Mouse (Mus musculus): ENCODE results near the gene Sgk1. TPM values are rescaled to one million over a fixed set of nuclear protein-coding genes. Genes with fewer than 3 reads are reported as not detected.

The Sgk1 gene
- 40.2 and 42.9 TPM in 2 replicates for polyA plus RNA-seq (2014; fragmentation: Nextera tagmentation; extraction: Ambion mirVana)

DNA sequence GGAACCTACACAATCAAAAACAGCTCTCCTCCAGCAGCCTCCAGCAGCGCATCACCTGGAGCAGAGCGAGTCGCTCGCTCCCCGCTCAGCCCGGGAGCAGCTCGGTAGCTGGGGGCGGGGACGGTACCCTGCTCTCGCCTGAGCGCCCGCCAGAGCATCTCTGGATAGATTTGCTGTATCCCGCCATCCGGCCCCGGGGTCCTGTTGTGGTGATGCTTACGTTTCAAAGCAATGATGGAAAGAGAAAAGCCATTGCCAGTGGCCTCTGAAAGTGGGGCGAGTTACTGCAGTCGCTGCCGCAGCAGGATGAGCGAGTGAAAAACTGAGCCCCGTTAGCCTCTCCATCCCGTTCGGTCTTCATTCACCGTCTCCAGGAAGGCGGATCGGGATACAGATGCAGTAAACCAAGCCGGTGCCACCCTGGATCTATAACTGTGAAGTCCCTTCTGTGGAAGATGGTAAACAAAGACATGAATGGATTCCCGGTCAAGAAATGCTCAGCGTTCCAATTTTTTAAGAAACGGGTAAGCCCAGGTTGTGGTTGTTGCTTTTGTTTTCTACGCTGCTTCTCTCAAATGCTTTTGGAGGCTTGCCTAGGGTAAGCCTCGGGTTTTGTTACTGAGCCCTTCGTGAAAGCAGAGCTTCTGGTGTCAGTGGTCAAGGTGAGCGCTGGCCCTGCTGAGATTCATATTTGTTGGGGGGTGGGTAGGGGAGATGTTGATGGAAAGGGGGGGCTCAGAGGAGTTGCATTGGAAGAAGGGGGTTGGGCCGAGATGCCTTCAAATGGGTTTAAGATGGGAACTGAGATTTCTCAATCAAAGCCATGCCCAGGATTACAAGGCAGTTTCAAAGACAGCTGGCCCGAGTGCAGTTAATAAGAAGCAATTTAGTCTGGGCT lies at the start of gene Sgk1:
Gene Sgk1 (plus strand): TSS at position 1 of the 898 bp plus-strand sequence.
- ATAC-seq (replicated peaks; ENCODE audit: insufficient number of reproducible peaks, low FRiP score, low TSS enrichment, low read depth): peak; percentile 77
- H3K4me2 ChIP-seq (ENCODE audit: low read depth, low read length): peak within 1 kb of the TSS; percentile 69
- H3K27ac ChIP-seq (replicated peaks; ENCODE audit: low read depth, low read length): peak within 1 kb of the TSS; percentile 42
- no peaks in the 10 kb centered on the region for H3K36me3 ChIP-seq (replicated peaks; ENCODE audit: control insufficient read depth, insufficient read depth, low read depth, low read length)
- peak within 1 kb of the TSS; percentile 39 for H3K4me3 ChIP-seq (ENCODE audit: low read depth, low read length)
- peak; percentile 50 for DNase-seq (ENCODE audit: low spot score)
- H3K27me3 ChIP-seq (ENCODE audit: control insufficient read depth, insufficient read depth, low read length): no peaks in the 10 kb centered on the region
- peak within 1 kb of the TSS; percentile 57 for H3K9ac ChIP-seq (replicated peaks; ENCODE audit: low read length)
- no peaks in the 10 kb centered on the region; the same call in 1 of the 2 replicates for H3K4me1 ChIP-seq (ENCODE audit: control insufficient read depth, insufficient read depth, low read length)
- WGBS: under 1% methylated on average over 36 of the region's 36 CpGs
- H3K9me3 ChIP-seq (replicated peaks; ENCODE audit: control insufficient read depth, low read length): no peaks in the 10 kb centered on the region

DNA sequence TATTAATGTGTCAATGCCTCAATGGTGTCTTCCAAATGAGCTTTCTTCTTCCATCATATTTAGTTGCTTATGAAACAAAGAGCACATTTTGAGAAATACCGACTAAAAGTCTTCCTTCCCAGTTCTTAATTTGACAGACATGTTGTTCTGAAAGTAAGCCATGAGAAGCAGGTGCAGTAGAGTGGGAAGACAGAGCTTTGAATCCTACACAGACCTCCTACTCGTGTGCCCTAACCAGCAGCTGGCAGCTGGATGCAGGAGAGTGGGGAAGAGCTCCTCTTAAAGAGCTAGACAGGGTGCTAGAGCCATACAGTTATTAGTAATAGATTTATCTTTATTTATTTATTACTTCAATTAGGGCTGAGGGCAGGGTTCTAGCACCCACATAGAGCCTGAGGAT lies 49.7 kb upstream of the Sgk1 start:
- no peaks in the 10 kb centered on the region; the same call in 1 of the 2 replicates for H3K4me1 ChIP-seq (ENCODE audit: control insufficient read depth, insufficient read depth, low read length)
- H3K9me3 ChIP-seq (replicated peaks; ENCODE audit: control insufficient read depth, low read length): no peaks in the 10 kb centered on the region
- no peaks in the 10 kb centered on the region for H3K36me3 ChIP-seq (replicated peaks; ENCODE audit: control insufficient read depth, insufficient read depth, low read depth, low read length)
- H3K27ac ChIP-seq (replicated peaks; ENCODE audit: low read depth, low read length): no peak overlapping the region
- no peak overlapping the region for H3K9ac ChIP-seq (replicated peaks; ENCODE audit: low read length)
- DNase-seq (ENCODE audit: low spot score) (no peak), ATAC-seq (replicated peaks; ENCODE audit: insufficient number of reproducible peaks, low FRiP score, low TSS enrichment, low read depth) (no peak)
- no peaks in the 10 kb centered on the region for H3K27me3 ChIP-seq (ENCODE audit: control insufficient read depth, insufficient read depth, low read length)
- H3K4me2 ChIP-seq (ENCODE audit: low read depth, low read length): no peak overlapping the region
- 85% methylated on average over 2 of the region's 2 CpGs for WGBS
- H3K4me3 ChIP-seq (ENCODE audit: low read depth, low read length): no peak overlapping the region

DNA sequence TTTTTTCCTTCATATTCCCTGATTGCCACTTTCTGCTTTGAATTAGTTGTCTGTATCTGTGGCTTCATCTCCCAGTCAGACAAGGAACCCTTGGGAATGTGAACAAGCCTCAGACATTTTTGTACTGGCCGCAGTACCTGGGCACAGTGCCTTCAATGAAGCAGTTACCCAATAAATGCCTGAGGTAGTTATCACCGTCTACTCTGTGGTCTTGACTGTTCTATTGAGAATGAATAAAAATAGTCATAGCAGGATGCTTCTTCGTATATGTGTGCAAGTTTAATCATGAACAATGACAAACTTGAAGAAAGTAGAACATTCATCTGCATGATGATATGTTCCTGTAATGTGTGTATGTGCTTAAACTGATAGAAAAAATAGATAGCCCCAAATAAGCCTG lies 48.2 kb upstream of the Sgk1 start:
- Histone ChIP-seq H3K27me3 (ENCODE audit: control insufficient read depth, insufficient read depth, low read length) (no peaks in the 10 kb centered on the region), H3K4me2 (ENCODE audit: low read depth, low read length) (no peak overlapping the region), H3K27ac (replicated peaks; ENCODE audit: low read depth, low read length) (no peak overlapping the region), H3K9ac (replicated peaks; ENCODE audit: low read length) (no peak overlapping the region), H3K9me3 (replicated peaks; ENCODE audit: control insufficient read depth, low read length) (no peaks in the 10 kb centered on the region), H3K4me1 (ENCODE audit: control insufficient read depth, insufficient read depth, low read length) (no peaks in the 10 kb centered on the region; the same call in 1 of the 2 replicates), H3K4me3 (ENCODE audit: low read depth, low read length) (no peak overlapping the region), H3K36me3 (replicated peaks; ENCODE audit: control insufficient read depth, insufficient read depth, low read depth, low read length) (no peaks in the 10 kb centered on the region)
- WGBS: 83% methylated on average over 3 of the region's 3 CpGs
- DNase-seq (ENCODE audit: low spot score) (no peak), ATAC-seq (replicated peaks; ENCODE audit: insufficient number of reproducible peaks, low FRiP score, low TSS enrichment, low read depth) (no peak)

DNA sequence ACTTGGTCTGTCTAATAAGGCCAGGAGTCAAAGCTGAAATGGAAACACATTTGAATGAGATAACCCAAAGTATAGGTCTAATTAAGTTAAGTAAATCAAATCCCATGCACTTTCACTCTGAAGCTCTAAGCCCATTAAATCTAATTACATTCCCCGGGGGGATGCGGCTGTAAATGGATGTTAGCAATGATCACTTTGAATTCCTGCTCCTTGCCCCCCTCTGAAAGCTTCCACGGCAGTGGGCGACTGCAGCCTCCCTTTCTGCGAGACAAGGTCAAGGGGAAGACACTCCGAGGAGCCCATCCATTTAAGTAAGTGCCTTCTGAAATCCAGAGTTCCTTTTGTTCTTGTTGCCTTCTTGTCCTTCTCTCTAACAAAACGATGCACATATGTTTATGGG lies 46.9 kb upstream of the Sgk1 start:
- Histone ChIP-seq H3K36me3 (replicated peaks; ENCODE audit: control insufficient read depth, insufficient read depth, low read depth, low read length) (no peaks in the 10 kb centered on the region), H3K4me1 (ENCODE audit: control insufficient read depth, insufficient read depth, low read length) (no peaks in the 10 kb centered on the region), H3K4me2 (ENCODE audit: low read depth, low read length) (no peak overlapping the region), H3K27me3 (ENCODE audit: control insufficient read depth, insufficient read depth, low read length) (no peaks in the 10 kb centered on the region), H3K27ac (replicated peaks; ENCODE audit: low read depth, low read length) (no peak overlapping the region), H3K9me3 (replicated peaks; ENCODE audit: control insufficient read depth, low read length) (no peaks in the 10 kb centered on the region), H3K9ac (replicated peaks; ENCODE audit: low read length) (no peak overlapping the region), H3K4me3 (ENCODE audit: low read depth, low read length) (no peak overlapping the region)
- 23% methylated on average over 7 of the region's 7 CpGs for WGBS
- DNase-seq (ENCODE audit: low spot score): peak; percentile 48
- no peak for ATAC-seq (replicated peaks; ENCODE audit: insufficient number of reproducible peaks, low FRiP score, low TSS enrichment, low read depth)

DNA sequence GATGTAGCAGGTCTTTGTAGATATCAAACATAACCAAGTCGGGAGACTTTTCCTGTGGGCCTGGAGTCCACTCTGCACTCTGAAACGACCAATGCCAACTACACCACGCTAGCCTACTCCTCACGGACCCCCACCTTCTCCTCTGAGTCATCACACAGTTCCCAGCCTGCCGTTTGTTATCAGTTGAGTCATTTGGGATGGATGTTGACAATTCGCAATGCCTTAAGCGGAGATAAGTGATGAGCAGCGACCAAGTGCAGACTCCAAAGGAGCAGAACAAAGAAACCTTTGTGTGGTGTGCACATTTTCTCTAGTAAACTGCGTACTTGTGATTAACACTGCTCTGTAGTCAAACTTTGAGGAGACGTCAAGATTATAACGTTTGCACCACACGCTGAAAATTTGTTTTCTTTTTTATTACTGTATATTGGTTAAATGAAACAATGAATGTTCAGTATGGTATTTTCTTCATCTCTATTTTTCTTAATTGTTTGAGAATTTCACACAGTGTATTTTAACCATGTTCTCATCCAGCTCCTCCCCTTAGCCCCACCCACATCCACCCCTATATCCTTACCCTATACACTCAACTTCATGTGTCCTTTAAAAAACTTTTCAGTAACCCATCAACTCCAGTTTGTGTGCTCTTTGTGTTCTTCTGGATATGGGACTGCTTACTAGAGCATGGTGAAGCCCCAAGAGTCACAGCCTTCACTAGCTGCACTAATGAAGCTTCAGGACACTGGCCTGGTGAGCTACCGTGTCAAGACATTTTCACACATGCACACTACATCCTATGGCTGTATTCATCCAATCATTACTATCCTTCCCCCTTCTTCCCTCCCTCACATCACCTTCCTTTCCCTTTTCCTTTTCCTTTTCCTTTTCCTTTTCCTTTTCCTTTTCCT lies 42.5 kb upstream of the Sgk1 start:
- H3K4me3 ChIP-seq (ENCODE audit: low read depth, low read length): no peak overlapping the region
- ATAC-seq (replicated peaks; ENCODE audit: insufficient number of reproducible peaks, low FRiP score, low TSS enrichment, low read depth) (no peak), DNase-seq (ENCODE audit: low spot score) (no peak)
- no peak overlapping the region for H3K4me2 ChIP-seq (ENCODE audit: low read depth, low read length)
- H3K9ac ChIP-seq (replicated peaks; ENCODE audit: low read length): no peak overlapping the region
- no peaks in the 10 kb centered on the region for H3K27me3 ChIP-seq (ENCODE audit: control insufficient read depth, insufficient read depth, low read length)
- no peaks in the 10 kb centered on the region for H3K9me3 ChIP-seq (replicated peaks; ENCODE audit: control insufficient read depth, low read length)
- no peaks in the 10 kb centered on the region for H3K36me3 ChIP-seq (replicated peaks; ENCODE audit: control insufficient read depth, insufficient read depth, low read depth, low read length)
- H3K27ac ChIP-seq (replicated peaks; ENCODE audit: low read depth, low read length): no peak overlapping the region
- 51% methylated on average over 13 of the region's 13 CpGs for WGBS
- H3K4me1 ChIP-seq (ENCODE audit: control insufficient read depth, insufficient read depth, low read length): no peaks in the 10 kb centered on the region

DNA sequence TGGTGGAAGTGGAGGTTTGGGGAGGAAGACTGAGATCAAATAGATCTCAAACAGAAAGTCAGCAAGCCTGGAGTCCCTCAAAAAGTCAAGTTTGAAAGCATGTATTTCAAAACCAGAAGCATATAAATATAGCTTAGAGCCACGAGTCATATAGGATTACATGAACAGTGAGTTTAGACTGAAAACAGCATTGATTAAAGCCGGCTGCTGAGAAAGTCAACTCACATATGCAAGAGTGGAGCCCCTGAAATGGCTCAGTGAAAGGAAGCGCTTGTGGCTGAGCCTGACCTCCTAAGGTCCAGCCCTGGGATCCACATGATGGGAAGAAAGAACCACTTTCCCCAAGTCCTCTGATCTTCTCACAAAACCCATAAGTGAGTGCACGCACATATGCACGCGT lies 38.7 kb upstream of the Sgk1 start:
- Histone ChIP-seq H3K27ac (replicated peaks; ENCODE audit: low read depth, low read length) (no peak overlapping the region), H3K4me3 (ENCODE audit: low read depth, low read length) (no peak overlapping the region), H3K36me3 (replicated peaks; ENCODE audit: control insufficient read depth, insufficient read depth, low read depth, low read length) (no peaks in the 10 kb centered on the region), H3K27me3 (ENCODE audit: control insufficient read depth, insufficient read depth, low read length) (no peaks in the 10 kb centered on the region), H3K9me3 (replicated peaks; ENCODE audit: control insufficient read depth, low read length) (no peaks in the 10 kb centered on the region), H3K4me1 (ENCODE audit: control insufficient read depth, insufficient read depth, low read length) (no peaks in the 10 kb centered on the region), H3K9ac (replicated peaks; ENCODE audit: low read length) (no peak overlapping the region), H3K4me2 (ENCODE audit: low read depth, low read length) (no peak overlapping the region)
- ATAC-seq (replicated peaks; ENCODE audit: insufficient number of reproducible peaks, low FRiP score, low TSS enrichment, low read depth) (no peak), DNase-seq (ENCODE audit: low spot score) (peak; percentile 71)
- 67% methylated on average over 6 of the region's 6 CpGs for WGBS

- H3K27ac ChIP-seq (replicated peaks; ENCODE audit: low read depth, low read length): no peak overlapping the region
- H3K4me2 ChIP-seq (ENCODE audit: low read depth, low read length): no peak overlapping the region
- no peak for DNase-seq (ENCODE audit: low spot score)
- no peak overlapping the region for H3K4me3 ChIP-seq (ENCODE audit: low read depth, low read length)
- no peaks in the 10 kb centered on the region for H3K9me3 ChIP-seq (replicated peaks; ENCODE audit: control insufficient read depth, low read length)
- no peaks in the 10 kb centered on the region for H3K36me3 ChIP-seq (replicated peaks; ENCODE audit: control insufficient read depth, insufficient read depth, low read depth, low read length)
- H3K27me3 ChIP-seq (ENCODE audit: control insufficient read depth, insufficient read depth, low read length): no peaks in the 10 kb centered on the region
- H3K9ac ChIP-seq (replicated peaks; ENCODE audit: low read length): no peak overlapping the region
- WGBS: 87% methylated on average over 8 of the region's 8 CpGs
- ATAC-seq (replicated peaks; ENCODE audit: insufficient number of reproducible peaks, low FRiP score, low TSS enrichment, low read depth): no peak
- no peaks in the 10 kb centered on the region for H3K4me1 ChIP-seq (ENCODE audit: control insufficient read depth, insufficient read depth, low read length)
Observed at GRCm38 (mm10) chr10:21843861-21844260, 38.1 kb upstream of the Sgk1 start.

All from embryonic facial prominence, embryonic 11.5 days (tissue).